Mouse (Mus musculus) embryo, embryonic 11 days (tissue): ENCODE data around the gene Gria2.

Source experiments
- DNase-seq: peaks from one replicate; pipeline ENCODE4 v3.0.0-alpha.2; 2015

Gria2 gene

GRCm38 (mm10) chr3:80802596-80803081 lies at the start of gene Gria2:
Gene Gria2, minus strand, starts transcription at chr3:80802835.
- peak; percentile 93 for DNase-seq

- no peak for DNase-seq
These were observed 48.3 kb upstream of the Gria2 start for GRCm38 (mm10) chr3:80850947-80851346.

- no peak for DNase-seq
These were observed 43.0 kb upstream of the Gria2 start for GRCm38 (mm10) chr3:80845634-80846033.

GRCm38 (mm10) chr3:80839845-80840244 lies 37.2 kb upstream of the Gria2 start:
- DNase-seq, result no peak

GRCm38 (mm10) chr3:80837583-80837982 lies 34.9 kb upstream of the Gria2 start:
- peak; percentile 7 for DNase-seq

- DNase-seq, result no peak
These were observed 21.3 kb upstream of the Gria2 start for GRCm38 (mm10) chr3:80823975-80824374.

- DNase-seq, result no peak
These were observed 16.0 kb upstream of the Gria2 start for GRCm38 (mm10) chr3:80818619-80819018.

- DNase-seq, result no peak
These were observed 11.1 kb upstream of the Gria2 start for GRCm38 (mm10) chr3:80813734-80814133.

GRCm38 (mm10) chr3:80812237-80812636 lies 9.6 kb upstream of the Gria2 start:
- no peak for DNase-seq

- peak; percentile 53 for DNase-seq
These were observed 2.7 kb upstream of the Gria2 start for GRCm38 (mm10) chr3:80805327-80805726.

GRCm38 (mm10) chr3:80803811-80804210 lies 1.2 kb upstream of the Gria2 start:
- no peak for DNase-seq

GRCm38 (mm10) chr3:80803211-80803610 lies 576 bp upstream of the Gria2 start:
- no peak for DNase-seq

GRCm38 (mm10) chr3:80801827-80802310 lies 766 bp downstream of the Gria2 start:
- DNase-seq, result no peak

GRCm38 (mm10) chr3:80800995-80801826 lies 1.4 kb downstream of the Gria2 start:
- DNase-seq, result peak; percentile 67

- DNase-seq, result peak; percentile 63
These were observed 2.2 kb downstream of the Gria2 start for GRCm38 (mm10) chr3:80800299-80800994.

- DNase-seq, result no peak
These were observed 4.7 kb downstream of the Gria2 start for GRCm38 (mm10) chr3:80797935-80798334.

GRCm38 (mm10) chr3:80796764-80797163 lies 5.9 kb downstream of the Gria2 start:
- DNase-seq, result no peak

- no peak for DNase-seq
These were observed 7.4 kb downstream of the Gria2 start for GRCm38 (mm10) chr3:80795284-80795683.

- DNase-seq, result no peak
These were observed 15.4 kb downstream of the Gria2 start for GRCm38 (mm10) chr3:80787116-80787744.

GRCm38 (mm10) chr3:80781144-80781530 lies 21.5 kb downstream of the Gria2 start:
- DNase-seq, result no peak

GRCm38 (mm10) chr3:80780383-80781143 lies 22.1 kb downstream of the Gria2 start:
- no peak for DNase-seq

- DNase-seq, result no peak
These were observed 26.0 kb downstream of the Gria2 start for GRCm38 (mm10) chr3:80776628-80777027.

- DNase-seq, result no peak
These were observed 26.7 kb downstream of the Gria2 start for GRCm38 (mm10) chr3:80775971-80776370.
